Mouse (Mus musculus): ENCODE data around the gene Plppr2. TPM values are rescaled to one million over a fixed set of nuclear protein-coding genes. Genes with fewer than 3 reads are reported as not detected.

Plppr2 gene
- total and polyA plus RNA-seq, 3 experiments: not detected

DNA sequence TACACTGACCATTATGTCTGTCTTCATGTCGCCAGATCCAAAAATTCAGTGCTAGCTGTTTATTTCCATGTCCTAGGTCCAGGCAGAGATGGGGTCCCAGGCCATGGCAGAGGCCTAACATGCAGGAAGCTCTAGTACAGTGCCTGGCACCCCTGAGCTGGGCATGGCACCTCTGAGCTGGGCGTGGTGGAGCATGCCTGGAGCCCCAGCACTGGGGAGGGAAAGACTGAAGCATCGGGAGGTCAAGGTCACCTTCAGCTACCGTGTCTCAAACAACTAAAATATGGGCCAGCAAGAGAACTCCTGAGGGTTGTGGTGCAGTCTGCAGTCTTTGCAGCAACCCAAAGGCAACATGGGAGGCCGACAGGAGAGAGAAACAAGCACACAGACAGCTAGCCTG, 21.5 kb downstream of the Plppr2 start:
- Histone ChIP-seq H3K4me3 (replicated peaks in 1 of 3; ENCODE audit: low read depth in 2 of 3, low read length in 2 of 3, poor library complexity in 1 of 3) (no peak overlapping the region), H3K4me1 (ENCODE audit: control insufficient read depth in 1 of 2, insufficient read depth in 2 of 2) (peaks cover 11 to 17% of the 10 kb centered on the region in 2 experiments), H3K9me3 (replicated peaks; ENCODE audit: low read length) (no peaks in the 10 kb centered on the region), H3K27me3 (replicated peaks) (peaks cover 33% of the 10 kb centered on the region), H3K9ac (ENCODE audit: insufficient read depth, low read depth) (no peak overlapping the region), H3K79me2 (replicated peaks; ENCODE audit: control insufficient read depth, extremely low read depth, insufficient read depth, poor library complexity, severe bottlenecking) (0 out of 2 replicates have a peak, but pooled peaks cover 3% of the 10 kb centered on the region), H3K4me2 (ENCODE audit: insufficient read depth, low read depth, poor library complexity, severe bottlenecking) (no peak overlapping the region), H3K36me3 (replicated peaks in 1 of 2; ENCODE audit: control insufficient read depth in 1 of 2, insufficient read depth in 1 of 2, low read length in 1 of 2) (peaks cover 3% of the 10 kb centered on the region in 2 experiments), H3K27ac (ENCODE audit: insufficient read depth, low read depth) (no peak overlapping the region)
- no peak for DNase-seq (ENCODE audit: extremely low read depth)
- in situ Hi-C loops (cut with MboI; ENCODE audit: low pct_ligation_motif_present, low pct_unique_long_range_greater_than_20kb, low sequenced_read_pairs): no loop called here
- no peak for TF ChIP-seq KAT2A (IDR thresholded peaks at IDR 0.05; ENCODE audit: insufficient replicate concordance, low read length)
- no peak for TF ChIP-seq SMC3 (IDR thresholded peaks at IDR 0.05; ENCODE audit: low read depth, low read length)
- TF ChIP-seq TCF12 (IDR thresholded peaks at IDR 0.05; ENCODE audit: low read depth, low read length): no peak
- no peak for TF ChIP-seq CHD1 (IDR thresholded peaks at IDR 0.05; ENCODE audit: low read depth, low read length)
- TF ChIP-seq UBTF (IDR thresholded peaks at IDR 0.05; ENCODE audit: low read depth, low read length): no peak
- TF ChIP-seq HCFC1 (IDR thresholded peaks at IDR 0.05; ENCODE audit: low read depth, low read length): no peak
- TF ChIP-seq POLR2A (IDR thresholded peaks at IDR 0.05; ENCODE audit: low read depth, low read length): no peak
- no peak for TF ChIP-seq ELF1 (IDR thresholded peaks at IDR 0.05; ENCODE audit: low read depth, low read length)
- no peak for TF ChIP-seq ZNF384 (IDR thresholded peaks at IDR 0.05; ENCODE audit: low read depth, low read length)
- TF ChIP-seq CHD2 (IDR thresholded peaks at IDR 0.05; ENCODE audit: low read length): no peak
- no peak for TF ChIP-seq USF2 (conservative IDR thresholded peaks at IDR 0.05; ENCODE audit: low read depth, low read length)
- no peak for TF ChIP-seq RCOR1 (conservative IDR thresholded peaks at IDR 0.05; ENCODE audit: low read depth, low read length)
- TF ChIP-seq RAD21 (IDR thresholded peaks at IDR 0.05; ENCODE audit: low read depth, low read length): no peak
- no peak for TF ChIP-seq NELFE (IDR thresholded peaks at IDR 0.05; ENCODE audit: low read depth, low read length)
- dilution Hi-C loops (cut with MboI; ENCODE audit: extremely low pct_ligation_motif_present, extremely low pct_unique_long_range_greater_than_20kb, low sequenced_read_pairs): no loop called here

DNA sequence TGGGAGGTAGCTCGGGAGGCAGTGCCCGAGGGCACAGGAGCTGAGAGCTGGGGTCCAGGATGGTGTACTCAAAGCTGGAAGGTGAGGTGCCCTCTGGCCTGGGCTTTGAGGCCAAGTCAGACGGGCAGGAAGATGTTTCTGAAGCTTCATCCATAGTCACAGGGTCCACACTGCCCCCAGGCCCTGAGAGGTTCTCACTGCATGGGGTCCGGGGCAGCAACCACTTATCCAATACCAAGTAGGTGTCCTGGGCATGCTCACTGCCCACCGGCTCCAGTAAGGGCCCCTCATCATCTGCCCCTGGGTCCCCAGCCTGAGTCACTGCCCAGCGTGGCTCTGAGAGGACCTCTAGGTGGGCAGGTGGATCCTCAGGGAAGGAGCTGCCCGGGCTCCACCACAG, 22.4 kb downstream of the Plppr2 start:
- Histone ChIP-seq H3K79me2 (replicated peaks; ENCODE audit: control insufficient read depth, extremely low read depth, insufficient read depth, poor library complexity, severe bottlenecking) (0 out of 2 replicates have a peak, but pooled peaks cover 3% of the 10 kb centered on the region), H3K27me3 (replicated peaks) (peaks cover 40% of the 10 kb centered on the region), H3K36me3 (replicated peaks in 1 of 2; ENCODE audit: control insufficient read depth in 1 of 2, insufficient read depth in 1 of 2, low read length in 1 of 2) (peaks cover 3% of the 10 kb centered on the region in 2 experiments), H3K4me1 (ENCODE audit: control insufficient read depth in 1 of 2, insufficient read depth in 2 of 2) (peaks cover 11 to 17% of the 10 kb centered on the region in 2 experiments), H3K27ac (ENCODE audit: insufficient read depth, low read depth) (no peak overlapping the region), H3K9me3 (replicated peaks; ENCODE audit: low read length) (no peaks in the 10 kb centered on the region), H3K4me2 (ENCODE audit: insufficient read depth, low read depth, poor library complexity, severe bottlenecking) (no peak overlapping the region), H3K4me3 (replicated peaks in 1 of 3; ENCODE audit: low read depth in 2 of 3, low read length in 2 of 3, poor library complexity in 1 of 3) (no peak overlapping the region), H3K9ac (ENCODE audit: insufficient read depth, low read depth) (no peak overlapping the region)
- no peak for TF ChIP-seq ZKSCAN1 (IDR thresholded peaks at IDR 0.05; ENCODE audit: borderline replicate concordance, low read depth, low read length)
- in situ Hi-C loops (cut with MboI; ENCODE audit: low pct_ligation_motif_present, low pct_unique_long_range_greater_than_20kb, low sequenced_read_pairs): no loop called here
- DNase-seq (ENCODE audit: extremely low read depth): no peak
- dilution Hi-C loops (cut with MboI; ENCODE audit: extremely low pct_ligation_motif_present, extremely low pct_unique_long_range_greater_than_20kb, low sequenced_read_pairs): no loop called here

All from CH12.LX (cell line).